In genomic region chr1:133240881-133241280, GRCm38 (mm10) we compare ENCODE assay signal across 11 mouse cellular contexts.
DNase-seq lines count a peak whose midpoint lies in the region; ATAC-seq and TF ChIP-seq lines count a peak whose summit lies in the region.
"Had no signal": no experiment of that assay in that cellular context is flagged by ENCODE, and none has a peak within 500 bp of the region (broad histone marks: within the 10 kb centered on the region; RNA-seq: fewer than 3 reads in every experiment).

No protein-coding gene starts in this region.

- ATAC-seq in intestine, embryonic 14.5 days (replicated peaks; ENCODE audit: low FRiP score, low TSS enrichment, low read depth) = no peak
- peak; percentile 42 for ATAC-seq in lung, postnatal 0 days
- ATAC-seq: inflammation-experienced regulatory T-cells, adult 6 months had no signal

- TF ChIP-seq EP300 in lung, postnatal 0 days (IDR thresholded peaks at IDR 0.05) = no peak

- intact Hi-C loops in left cerebral cortex, postnatal 36 days (cut with DNase I) = no loop called here

- TF ChIP-seq CTCF in lung, postnatal 0 days (IDR thresholded peaks at IDR 0.05) = no peak

- no peaks in the 10 kb centered on the region for H3K36me3 ChIP-seq in intestine, embryonic 14.5 days (ENCODE audit: control insufficient read depth, insufficient read depth, low read length)
- no peaks in the 10 kb centered on the region for H3K36me3 ChIP-seq in lung, postnatal 0 days (ENCODE audit: insufficient read depth, low read length)

- no peak overlapping the region for H3K4me2 ChIP-seq in intestine, embryonic 14.5 days (ENCODE audit: low read length)
- no peak overlapping the region for H3K4me2 ChIP-seq in lung, postnatal 0 days (replicated peaks; ENCODE audit: low read depth, low read length)
- H3K4me2 ChIP-seq: neural tube, embryonic 13.5 days had no signal

- DNase-seq in adrenal gland, adult (ENCODE audit: inconsistent age in 2 of 2, low spot score in 1 of 2) = peak; percentile 24 to 52
- no peak for DNase-seq in adrenal gland, postnatal 36 days
- peak; percentile 59 for DNase-seq in gastrocnemius, postnatal 25 days
- DNase-seq in intestine, embryonic 14.5 days (ENCODE audit: low spot score) = no peak
- DNase-seq in lung, postnatal 0 days (ENCODE audit: low spot score) = peak; percentile 51
- DNase-seq in adrenal gland, adult 18-20 months (ENCODE audit: low spot score in 2 of 2) = no peak
- DNase-seq in left cerebral cortex, postnatal 36 days (ENCODE audit: low spot score in 2 of 2) = no peak
- DNase-seq in thymus, postnatal 0 days (ENCODE audit: low spot score) = no peak
- DNase-seq: thymus, adult 2 months had no signal

- H3K27me3 ChIP-seq in intestine, embryonic 14.5 days (replicated peaks; ENCODE audit: control insufficient read depth, insufficient read depth, low read length) = no peaks in the 10 kb centered on the region
- H3K27me3 ChIP-seq in lung, postnatal 0 days (replicated peaks; ENCODE audit: insufficient read depth, low read length) = no peaks in the 10 kb centered on the region
- H3K27me3 ChIP-seq: neural tube, embryonic 13.5 days had no signal

- peaks cover 52% of the 10 kb centered on the region for H3K4me1 ChIP-seq in intestine, embryonic 14.5 days (replicated peaks; ENCODE audit: control insufficient read depth, insufficient read depth, low read length)
- peaks cover 6% of the 10 kb centered on the region; the same call in 1 of the 2 replicates for H3K4me1 ChIP-seq in lung, postnatal 0 days (ENCODE audit: insufficient read depth, low read depth, low read length)

- 26% methylated on average over 3 of the region's 3 CpGs for WGBS in intestine, embryonic 14.5 days
- WGBS in lung, postnatal 0 days = 20% methylated on average over 3 of the region's 3 CpGs

- no peak overlapping the region for H3K4me3 ChIP-seq in intestine, embryonic 14.5 days (ENCODE audit: low read depth, low read length)
- H3K4me3 ChIP-seq in lung, postnatal 0 days (ENCODE audit: low read depth, low read length) = no peak overlapping the region
- H3K4me3 ChIP-seq: neural tube, embryonic 13.5 days had no signal

- no peaks in the 10 kb centered on the region for H3K9me3 ChIP-seq in intestine, embryonic 14.5 days (ENCODE audit: control insufficient read depth, low read length)
- H3K9me3 ChIP-seq in lung, postnatal 0 days (ENCODE audit: low read length) = no peaks in the 10 kb centered on the region
- H3K9me3 ChIP-seq: neural tube, embryonic 13.5 days had no signal

- H3K27ac ChIP-seq in intestine, embryonic 14.5 days (ENCODE audit: low read depth) = peak overlapping the region; percentile 34; the same call in 1 of the 2 replicates
- no peak overlapping the region for H3K27ac ChIP-seq in lung, postnatal 0 days (ENCODE audit: low read length)
- H3K27ac ChIP-seq: neural tube, embryonic 13.5 days had no signal

- H3K9ac ChIP-seq in intestine, embryonic 14.5 days (ENCODE audit: low read length) = no peak overlapping the region
- no peak overlapping the region for H3K9ac ChIP-seq in lung, postnatal 0 days (replicated peaks; ENCODE audit: low read depth)
- H3K9ac ChIP-seq: neural tube, embryonic 13.5 days had no signal

Comparison
In these comparisons a context has a peak if more than half of its experiments do, and no peak if none do; other contexts are left out.
1. DNase-seq: peak in adrenal gland, adult (2 of 2), gastrocnemius, postnatal 25 days (single experiment) and lung, postnatal 0 days (single experiment); none in adrenal gland, postnatal 36 days (0 of 2), intestine, embryonic 14.5 days (single experiment), adrenal gland, adult 18-20 months (0 of 2), left cerebral cortex, postnatal 36 days (0 of 2) and thymus, postnatal 0 days (single experiment).